Mouse (Mus musculus): ENCODE measurements at regions not wholly inside any gene's neighbourhood (a gene's known extent, or its start where the extent isn't known, plus 50 kb on each side); places are given as distances from the start of the nearest gene placed in this dataset.

DNA sequence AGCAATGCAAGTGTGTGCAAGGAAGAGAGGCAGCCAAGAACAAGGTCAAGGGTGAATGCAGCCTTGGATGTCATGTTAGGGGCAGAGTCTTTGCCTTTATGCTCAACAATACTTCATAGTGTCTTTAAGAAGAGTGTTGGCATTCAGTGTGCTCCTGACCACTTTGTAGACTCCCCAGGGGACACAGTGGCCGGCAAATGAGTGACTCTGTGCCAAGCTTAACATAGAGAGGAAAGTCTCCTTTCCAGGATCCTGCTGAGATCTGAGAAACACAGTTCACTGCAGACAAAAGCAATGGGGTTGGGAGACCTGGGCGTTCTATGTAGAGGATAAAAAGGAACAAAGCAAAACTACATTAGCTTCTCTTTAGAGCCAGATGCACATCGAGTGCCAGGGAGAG lies 259.2 kb downstream of the Maf start:
- Histone ChIP-seq H3K9me3 (ENCODE audit: control insufficient read depth) (no peaks in the 10 kb centered on the region), H3K4me1 (replicated peaks; ENCODE audit: control insufficient read depth, insufficient read depth, low read length) (no peaks in the 10 kb centered on the region), H3K9ac (ENCODE audit: low read depth, low read length) (no peak overlapping the region), H3K4me3 (ENCODE audit: low read depth, low read length) (no peak overlapping the region), H3K4me2 (replicated peaks; ENCODE audit: low read depth) (no peak overlapping the region), H3K36me3 (ENCODE audit: control insufficient read depth, insufficient read depth) (no peaks in the 10 kb centered on the region), H3K27ac (ENCODE audit: low read depth, low read length) (no peak overlapping the region), H3K27me3 (replicated peaks; ENCODE audit: control insufficient read depth, insufficient read depth, low read length) (no peaks in the 10 kb centered on the region)
- WGBS = 84% methylated on average over 3 of the region's 3 CpGs
- no peak for TF ChIP-seq CTCF (IDR thresholded peaks at IDR 0.05; ENCODE audit: low read depth)
- no peak for ATAC-seq

GRCm38 (mm10) chr8:115444519-115444918 lies 263.1 kb downstream of the Maf start:
- ATAC-seq = no peak
- Histone ChIP-seq H3K4me3 (ENCODE audit: low read depth, low read length) (no peak overlapping the region), H3K4me1 (replicated peaks; ENCODE audit: control insufficient read depth, insufficient read depth, low read length) (no peaks in the 10 kb centered on the region), H3K4me2 (replicated peaks; ENCODE audit: low read depth) (no peak overlapping the region), H3K36me3 (ENCODE audit: control insufficient read depth, insufficient read depth) (no peaks in the 10 kb centered on the region), H3K27me3 (replicated peaks; ENCODE audit: control insufficient read depth, insufficient read depth, low read length) (no peaks in the 10 kb centered on the region), H3K9me3 (ENCODE audit: control insufficient read depth) (no peaks in the 10 kb centered on the region), H3K27ac (ENCODE audit: low read depth, low read length) (no peak overlapping the region), H3K9ac (ENCODE audit: low read depth, low read length) (no peak overlapping the region)
- WGBS = 96% methylated on average over 5 of the region's 5 CpGs
- no peak for TF ChIP-seq CTCF (IDR thresholded peaks at IDR 0.05; ENCODE audit: low read depth)

GRCm38 (mm10) chr8:115441943-115442550 lies 265.5 kb downstream of the Maf start:
- H3K9ac ChIP-seq (ENCODE audit: low read depth, low read length) = no peak overlapping the region
- H3K4me1 ChIP-seq (replicated peaks; ENCODE audit: control insufficient read depth, insufficient read depth, low read length) = no peaks in the 10 kb centered on the region; the same call in 1 of the 2 replicates
- H3K9me3 ChIP-seq (ENCODE audit: control insufficient read depth) = no peaks in the 10 kb centered on the region
- H3K27me3 ChIP-seq (replicated peaks; ENCODE audit: control insufficient read depth, insufficient read depth, low read length) = no peaks in the 10 kb centered on the region
- TF ChIP-seq CTCF (IDR thresholded peaks at IDR 0.05; ENCODE audit: low read depth) = no peak
- WGBS = 88% methylated on average over 6 of the region's 6 CpGs
- H3K4me2 ChIP-seq (replicated peaks; ENCODE audit: low read depth) = no peak overlapping the region
- no peak overlapping the region for H3K27ac ChIP-seq (ENCODE audit: low read depth, low read length)
- H3K36me3 ChIP-seq (ENCODE audit: control insufficient read depth, insufficient read depth) = no peaks in the 10 kb centered on the region
- H3K4me3 ChIP-seq (ENCODE audit: low read depth, low read length) = no peak overlapping the region
- no peak for ATAC-seq

GRCm38 (mm10) chr8:115441323-115441722 lies 266.3 kb downstream of the Maf start:
- TF ChIP-seq CTCF (IDR thresholded peaks at IDR 0.05; ENCODE audit: low read depth) = no peak
- ATAC-seq = no peak
- no peaks in the 10 kb centered on the region; the same call in 1 of the 2 replicates for H3K4me1 ChIP-seq (replicated peaks; ENCODE audit: control insufficient read depth, insufficient read depth, low read length)
- no peak overlapping the region for H3K4me3 ChIP-seq (ENCODE audit: low read depth, low read length)
- no peak overlapping the region for H3K4me2 ChIP-seq (replicated peaks; ENCODE audit: low read depth)
- no peaks in the 10 kb centered on the region for H3K27me3 ChIP-seq (replicated peaks; ENCODE audit: control insufficient read depth, insufficient read depth, low read length)
- H3K9ac ChIP-seq (ENCODE audit: low read depth, low read length) = no peak overlapping the region
- whole genome bisulfite sequencing = 41% methylated on average over 6 of the region's 6 CpGs
- no peak overlapping the region for H3K27ac ChIP-seq (ENCODE audit: low read depth, low read length)
- no peaks in the 10 kb centered on the region for H3K36me3 ChIP-seq (ENCODE audit: control insufficient read depth, insufficient read depth)
- no peaks in the 10 kb centered on the region for H3K9me3 ChIP-seq (ENCODE audit: control insufficient read depth)

DNA sequence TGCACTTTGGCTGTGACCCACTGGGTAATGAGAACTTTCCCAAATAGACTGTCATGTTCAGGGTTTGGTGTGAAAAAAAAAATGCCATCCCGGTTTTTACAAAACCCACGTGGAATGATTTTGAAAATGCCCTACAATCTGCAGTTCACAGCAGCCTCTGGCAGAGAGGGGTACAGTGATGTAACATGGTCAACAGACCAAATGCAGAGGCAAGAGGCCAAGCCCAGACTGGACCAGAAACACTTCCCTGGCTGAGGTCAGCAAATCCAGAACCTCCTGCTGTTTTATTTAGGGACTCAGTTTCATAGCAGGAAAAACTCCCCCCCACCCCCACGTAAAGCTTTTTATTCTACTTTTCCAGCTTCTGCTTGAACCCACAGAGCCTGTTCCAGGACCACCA lies 267.4 kb downstream of the Maf start:
- WGBS = 80% methylated on average over 3 of the region's 3 CpGs
- ATAC-seq = no peak
- H3K27ac ChIP-seq (ENCODE audit: low read depth, low read length) = no peak overlapping the region
- no peak overlapping the region for H3K4me3 ChIP-seq (ENCODE audit: low read depth, low read length)
- H3K9ac ChIP-seq (ENCODE audit: low read depth, low read length) = no peak overlapping the region
- no peaks in the 10 kb centered on the region; the same call in 1 of the 2 replicates for H3K4me1 ChIP-seq (replicated peaks; ENCODE audit: control insufficient read depth, insufficient read depth, low read length)
- no peak overlapping the region for H3K4me2 ChIP-seq (replicated peaks; ENCODE audit: low read depth)
- H3K27me3 ChIP-seq (replicated peaks; ENCODE audit: control insufficient read depth, insufficient read depth, low read length) = no peaks in the 10 kb centered on the region
- TF ChIP-seq CTCF (IDR thresholded peaks at IDR 0.05; ENCODE audit: low read depth) = no peak
- H3K9me3 ChIP-seq (ENCODE audit: control insufficient read depth) = no peaks in the 10 kb centered on the region
- H3K36me3 ChIP-seq (ENCODE audit: control insufficient read depth, insufficient read depth) = no peaks in the 10 kb centered on the region

DNA sequence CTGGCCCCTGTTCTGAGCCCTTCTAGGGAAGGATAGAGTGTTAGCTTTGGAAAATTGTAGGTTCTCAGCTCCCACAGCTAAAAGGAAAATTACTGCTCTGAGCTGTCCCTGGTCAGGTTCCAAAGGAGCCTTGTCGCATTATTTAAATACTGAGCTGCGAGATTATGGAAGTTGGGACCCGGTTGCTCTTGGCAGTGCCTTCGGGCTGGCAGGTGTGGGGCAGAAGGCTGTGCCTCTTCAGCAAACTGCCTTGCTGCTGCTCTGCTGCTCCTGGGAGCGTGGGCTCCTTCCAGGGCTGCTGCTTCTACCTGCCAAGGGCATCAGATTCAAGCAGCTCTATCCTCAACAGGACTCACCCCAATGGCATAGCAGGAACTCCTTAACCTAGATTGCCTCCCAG lies 268.1 kb downstream of the Maf start:
- Histone ChIP-seq H3K36me3 (ENCODE audit: control insufficient read depth, insufficient read depth) (no peaks in the 10 kb centered on the region), H3K27ac (ENCODE audit: low read depth, low read length) (no peak overlapping the region), H3K27me3 (replicated peaks; ENCODE audit: control insufficient read depth, insufficient read depth, low read length) (no peaks in the 10 kb centered on the region), H3K9ac (ENCODE audit: low read depth, low read length) (no peak overlapping the region), H3K9me3 (ENCODE audit: control insufficient read depth) (no peaks in the 10 kb centered on the region), H3K4me2 (replicated peaks; ENCODE audit: low read depth) (no peak overlapping the region), H3K4me3 (ENCODE audit: low read depth, low read length) (no peak overlapping the region), H3K4me1 (replicated peaks; ENCODE audit: control insufficient read depth, insufficient read depth, low read length) (no peaks in the 10 kb centered on the region; the same call in 1 of the 2 replicates)
- WGBS = 81% methylated on average over 5 of the region's 5 CpGs
- no peak for ATAC-seq
- no peak for TF ChIP-seq CTCF (IDR thresholded peaks at IDR 0.05; ENCODE audit: low read depth)

GRCm38 (mm10) chr8:115437956-115438355 lies 269.6 kb downstream of the Maf start:
- H3K36me3 ChIP-seq (ENCODE audit: control insufficient read depth, insufficient read depth) = no peaks in the 10 kb centered on the region
- ATAC-seq = no peak
- 86% methylated on average over 9 of the region's 9 CpGs for WGBS
- TF ChIP-seq CTCF (IDR thresholded peaks at IDR 0.05; ENCODE audit: low read depth) = no peak
- no peak overlapping the region for H3K9ac ChIP-seq (ENCODE audit: low read depth, low read length)
- no peak overlapping the region for H3K4me2 ChIP-seq (replicated peaks; ENCODE audit: low read depth)
- H3K27ac ChIP-seq (ENCODE audit: low read depth, low read length) = no peak overlapping the region
- no peaks in the 10 kb centered on the region; the same call in 1 of the 2 replicates for H3K4me1 ChIP-seq (replicated peaks; ENCODE audit: control insufficient read depth, insufficient read depth, low read length)
- H3K4me3 ChIP-seq (ENCODE audit: low read depth, low read length) = no peak overlapping the region
- H3K27me3 ChIP-seq (replicated peaks; ENCODE audit: control insufficient read depth, insufficient read depth, low read length) = no peaks in the 10 kb centered on the region
- no peaks in the 10 kb centered on the region for H3K9me3 ChIP-seq (ENCODE audit: control insufficient read depth)

All from intestine, postnatal 0 days (tissue).